In the genomic region with DNA sequence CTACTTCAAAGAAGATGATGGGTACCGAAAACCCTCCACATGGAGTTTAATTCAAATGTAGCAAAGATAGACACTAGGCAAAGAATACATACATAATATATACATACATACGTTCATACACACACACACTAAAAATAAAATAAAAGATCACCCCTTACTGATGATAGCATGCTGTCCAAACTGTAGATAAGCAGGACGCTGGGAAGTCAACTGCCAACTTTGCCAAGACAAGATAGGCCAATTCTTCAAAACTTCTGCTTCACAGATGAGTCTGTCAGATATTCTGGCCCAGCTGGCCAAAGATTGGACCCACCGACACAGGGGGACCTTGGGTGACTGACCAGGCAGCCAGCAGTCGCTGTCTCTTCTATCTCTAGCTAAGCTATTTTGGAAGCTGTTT, we compare ENCODE assay signal across 49 mouse cellular contexts. TPM values are rescaled to one million over a fixed set of nuclear protein-coding genes. Genes with fewer than 3 reads are reported as not detected.
"Had no signal": no experiment of that assay in that cellular context is flagged by ENCODE, and none has a peak within 500 bp of the region (broad histone marks: within the 10 kb centered on the region; RNA-seq: fewer than 3 reads in every experiment).

No protein-coding gene starts in this region.

- H3K27me3 ChIP-seq: heart, embryonic 13.5 days; heart, embryonic 15.5 days; hindbrain, embryonic 12.5 days; hindbrain, embryonic 13.5 days; hindbrain, embryonic 15.5 days; intestine, embryonic 15.5 days; kidney, embryonic 15.5 days had no signal

- H3K36me3 ChIP-seq: heart, embryonic 10.5 days; heart, embryonic 12.5 days; heart, embryonic 13.5 days; heart, embryonic 15.5 days; hindbrain, embryonic 10.5 days; hindbrain, embryonic 12.5 days; hindbrain, embryonic 13.5 days; hindbrain, embryonic 15.5 days; intestine, embryonic 15.5 days; kidney, embryonic 15.5 days had no signal

- H3K27ac ChIP-seq: heart, embryonic 10.5 days; heart, embryonic 13.5 days; heart, embryonic 15.5 days; hindbrain, embryonic 10.5 days; hindbrain, embryonic 12.5 days; hindbrain, embryonic 13.5 days; hindbrain, embryonic 14.5 days; hindbrain, embryonic 15.5 days; hindbrain, postnatal 0 days; intestine, embryonic 15.5 days; kidney, embryonic 15.5 days; kidney, postnatal 0 days; layer of hippocampus, adult 2 months had no signal

- ATAC-seq: hindbrain, embryonic 16.5 days; hindbrain, postnatal 0 days; inflammation-experienced regulatory T-cells, adult 6 months; intestine, embryonic 15.5 days; intestine, embryonic 16.5 days; intestine, postnatal 0 days had no signal

- H3K9ac ChIP-seq: heart, embryonic 12.5 days; heart, embryonic 13.5 days; heart, embryonic 15.5 days; hindbrain, embryonic 12.5 days; hindbrain, embryonic 13.5 days; hindbrain, embryonic 14.5 days; hindbrain, embryonic 15.5 days; intestine, embryonic 15.5 days; kidney, embryonic 15.5 days had no signal

- H3K4me3 ChIP-seq: heart, embryonic 10.5 days; heart, embryonic 12.5 days; heart, embryonic 13.5 days; heart, embryonic 15.5 days; hindbrain, embryonic 10.5 days; hindbrain, embryonic 12.5 days; hindbrain, embryonic 13.5 days; hindbrain, embryonic 15.5 days; intestine, embryonic 15.5 days; kidney, embryonic 15.5 days; layer of hippocampus, adult 2 months had no signal

- H3K4me1 ChIP-seq: heart, embryonic 10.5 days; heart, embryonic 12.5 days; heart, embryonic 15.5 days; hindbrain, embryonic 12.5 days; hindbrain, embryonic 15.5 days; intestine, embryonic 15.5 days; kidney, embryonic 15.5 days had no signal

- DNase-seq: heart, postnatal 10 days; heart, postnatal 14 days; heart, postnatal 36 days; heart, postnatal 4 days; kidney, adult 11 months; kidney, adult 18-20 months; kidney, adult 2 months; kidney, adult 8-10 months; kidney, adult 9 months; kidney, postnatal 10 days; kidney, postnatal 14 days; kidney, postnatal 25 days; kidney, postnatal 36 days; kidney, postnatal 4 days; layer of hippocampus, adult 9-11 months; layer of hippocampus, postnatal 36 days had no signal

- H3K9me3 ChIP-seq: heart, embryonic 10.5 days; heart, embryonic 12.5 days; heart, embryonic 13.5 days; heart, embryonic 15.5 days; hindbrain, embryonic 10.5 days; hindbrain, embryonic 12.5 days; hindbrain, embryonic 13.5 days; hindbrain, embryonic 15.5 days; intestine, embryonic 15.5 days; kidney, embryonic 15.5 days had no signal

RNA-seq across cellular contexts. Expression of gene Cd72, which starts 8.7 kb away (rescaled TPM):
- total RNA-seq: hindbrain, postnatal 0 days; layer of hippocampus, adult 18-20 months; layer of hippocampus, adult 2 months; layer of hippocampus, postnatal 10 days; layer of hippocampus, postnatal 14 days; layer of hippocampus, postnatal 36 days had no signal

RNA-seq across cellular contexts. Expression of gene Sit1, which starts 20.4 kb away (rescaled TPM):
- total RNA-seq: heart, postnatal 25 days; heart, postnatal 36 days; heart, postnatal 4 days; hematopoietic stem cell, adult 5-6 weeks; hindbrain, postnatal 0 days; layer of hippocampus, adult 18-20 months; layer of hippocampus, adult 2 months; layer of hippocampus, adult 8-10 months; layer of hippocampus, postnatal 10 days; layer of hippocampus, postnatal 14 days; layer of hippocampus, postnatal 25 days; layer of hippocampus, postnatal 36 days; left cerebral cortex, adult 18-20 months had no signal
- polyA plus RNA-seq: heart, embryonic 10.5 days; heart, embryonic 11.5 days; heart, embryonic 12.5 days; heart, embryonic 13.5 days; heart, embryonic 14.5 days; heart, postnatal 0 days; hindbrain, embryonic 10.5 days; hindbrain, embryonic 11.5 days; hindbrain, embryonic 12.5 days; hindbrain, embryonic 13.5 days; hindbrain, embryonic 14.5 days; hindbrain, embryonic 15.5 days; hindbrain, embryonic 16.5 days; hindbrain, postnatal 0 days; intestine, embryonic 14.5 days; intestine, embryonic 15.5 days; intestine, embryonic 16.5 days; intestine, postnatal 0 days; kidney, embryonic 14.5 days; kidney, embryonic 15.5 days; kidney, embryonic 16.5 days; kidney, postnatal 0 days had no signal

RNA-seq across cellular contexts. Expression of gene Fam166b, which starts 34.2 kb away (rescaled TPM):
- total RNA-seq: heart, postnatal 25 days; heart, postnatal 36 days; heart, postnatal 4 days; hematopoietic stem cell, adult 5-6 weeks had no signal
- polyA plus RNA-seq: heart, embryonic 10.5 days; heart, embryonic 12.5 days; heart, embryonic 14.5 days; inflammation-experienced regulatory T-cells, adult 6 months; intestine, embryonic 15.5 days had no signal
